Mouse (Mus musculus): ENCODE measurements around the gene Foxa2.

- TF ChIP-seq CTCF (IDR thresholded peaks at IDR 0.05; ENCODE audit: extremely low read depth, insufficient read length, insufficient replicate concordance, low read depth, low read length) (no peak), POLR2A (IDR thresholded peaks at IDR 0.05; ENCODE audit: low read depth, low read length) (no peak)
These were observed 10.1 kb downstream of the Foxa2 start for GRCm38 (mm10) chr2:148036611-148037160.

Data from small intestine, adult 2 months (tissue).